Mouse (Mus musculus): ENCODE measurements around the gene 1810013L24Rik.

DNA sequence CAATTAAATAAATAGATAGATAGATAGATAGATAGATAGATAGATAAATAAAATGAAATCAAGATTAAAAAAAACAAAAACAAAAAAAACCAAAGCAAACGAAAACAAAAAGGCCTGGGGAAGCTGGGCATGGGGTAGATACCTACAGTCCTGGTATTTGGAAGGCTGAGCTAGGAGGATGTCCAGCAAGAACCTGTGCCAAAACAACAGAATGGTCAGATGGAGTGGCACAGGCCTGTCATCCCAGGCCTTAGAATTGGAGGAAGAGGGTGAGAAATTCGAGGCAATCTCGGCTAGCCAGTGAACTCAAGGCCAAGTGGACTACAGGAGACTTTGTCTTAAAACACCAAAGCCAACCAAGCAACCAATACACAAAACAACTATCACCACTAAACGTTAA is 12.0 kb upstream of the 1810013L24Rik start:
- no peak for TF ChIP-seq CTCF (IDR thresholded peaks at IDR 0.05; ENCODE audit: low read depth)
- no peak for TF ChIP-seq EP300 (IDR thresholded peaks at IDR 0.05; ENCODE audit: low read depth)

Measured in liver, embryonic 14.5 days (tissue).